Mouse (Mus musculus): Measurements from ENCODE around the gene Tvp23b.

The Tvp23b gene

GRCm38 (mm10) chr11:62940176-62940575 lies 60.9 kb downstream of the Tvp23b start:
- DNase-seq (ENCODE audit: low read depth, low spot score): no peak

- no peak for DNase-seq (ENCODE audit: low read depth, low spot score)
Measured at GRCm38 (mm10) chr11:62943538-62943937, 64.3 kb downstream of the Tvp23b start.

GRCm38 (mm10) chr11:62945514-62945913 lies 66.3 kb downstream of the Tvp23b start:
- DNase-seq (ENCODE audit: low read depth, low spot score): no peak

GRCm38 (mm10) chr11:62949548-62949947 lies 70.3 kb downstream of the Tvp23b start:
- no peak for DNase-seq (ENCODE audit: low read depth, low spot score)

- DNase-seq (ENCODE audit: low read depth, low spot score): no peak
Measured at GRCm38 (mm10) chr11:62951012-62951411, 71.8 kb downstream of the Tvp23b start, which contains the start of gene Cdrt4. TSS of gene Cdrt4 (plus strand) at chr11:62951193.

GRCm38 (mm10) chr11:62954766-62955165 lies 75.5 kb downstream of the Tvp23b start:
- no peak for DNase-seq (ENCODE audit: low read depth, low spot score)

- no peak for DNase-seq (ENCODE audit: low read depth, low spot score)
Measured at GRCm38 (mm10) chr11:62955186-62955585, 75.9 kb downstream of the Tvp23b start.

- DNase-seq (ENCODE audit: low read depth, low spot score): no peak
Measured at GRCm38 (mm10) chr11:62955776-62956175, 76.5 kb downstream of the Tvp23b start.

GRCm38 (mm10) chr11:62957626-62958180 lies 78.4 kb downstream of the Tvp23b start:
- DNase-seq (ENCODE audit: low read depth, low spot score): no peak

GRCm38 (mm10) chr11:62963292-62963691 lies 84.0 kb downstream of the Tvp23b start:
- DNase-seq (ENCODE audit: low read depth, low spot score): no peak

GRCm38 (mm10) chr11:62966424-62966764 lies 87.1 kb downstream of the Tvp23b start:
- no peak for DNase-seq (ENCODE audit: low read depth, low spot score)

Data from mesoderm, embryonic 11.5 days (tissue).